Mouse (Mus musculus) limb, embryonic 15.5 days (tissue): ENCODE data around the gene Hsd17b11. TPM values are rescaled to one million over a fixed set of nuclear protein-coding genes. Genes with fewer than 3 reads are reported as not detected.

ENCODE experiments used
- ATAC-seq: fragments of 200-750 bp; cut with Nextera tagmentation; 2 replicates; pipeline ENCODE4 v1.8.0; 2017; ENCODE audit warnings: low read depth, moderate TSS enrichment; ENCODE audit not compliant: insufficient number of reproducible peaks, low FRiP score, low TSS enrichment
- H3K27ac ChIP-seq: fragments of 300-500 bp; sonication (generic); 2 replicates; pipeline ENCODE4 v1.5.1; 2015; ENCODE audit warnings: moderate library complexity, mild to moderate bottlenecking, inconsistent platforms
- H3K27me3 ChIP-seq: fragments of 300-500 bp; sonication (generic); 2 replicates; pipeline ENCODE4 v1.6.1; 2015; ENCODE audit warnings: inconsistent platforms
- H3K36me3 ChIP-seq: fragments of 300-500 bp; sonication (generic); 2 replicates; pipeline ENCODE4 v1.6.1; 2015; ENCODE audit warnings: inconsistent platforms
- H3K4me1 ChIP-seq: fragments of 300-500 bp; sonication (generic); 2 replicates; pipeline ENCODE4 v1.6.1; 2015; ENCODE audit warnings: inconsistent platforms
- H3K4me2 ChIP-seq: fragments of 300-500 bp; sonication (generic); 2 replicates; pipeline ENCODE4 v1.6.1; 2015; ENCODE audit warnings: mild to moderate bottlenecking, inconsistent platforms
- H3K4me3 ChIP-seq: fragments of 300-500 bp; sonication (generic); 2 replicates; pipeline ENCODE4 v1.5.1; 2015; ENCODE audit warnings: mild to moderate bottlenecking, inconsistent platforms
- H3K9ac ChIP-seq: fragments of 300-500 bp; sonication (generic); 2 replicates; pipeline ENCODE4 v1.6.1; 2015; ENCODE audit warnings: inconsistent platforms
- H3K9me3 ChIP-seq: fragments of 300-500 bp; sonication (generic); 2 replicates; pipeline ENCODE4 v1.6.1; 2016; ENCODE audit warnings: inconsistent platforms
- WGBS: fragments of 180-500 bp; shearing (Covaris S2); methylation state at CpG from one replicate; pipeline ENCODE4 v1.1.7; 2015; 5-methylcytosine and 5-hydroxymethylcytosine counted together
- polyA plus RNA-seq: library from polyadenylated mRNA; unstranded; fragments of >200 nt; fragmentation: Nextera tagmentation; extraction: Ambion mirVana; gene quantifications from 2 replicates; pipeline ENCODE4 v1.2.1, GENCODE M21; 2015

Gene Hsd17b11
- polyA plus RNA-seq, 1 experiment from 2014 or later, result 4.0 TPM

DNA sequence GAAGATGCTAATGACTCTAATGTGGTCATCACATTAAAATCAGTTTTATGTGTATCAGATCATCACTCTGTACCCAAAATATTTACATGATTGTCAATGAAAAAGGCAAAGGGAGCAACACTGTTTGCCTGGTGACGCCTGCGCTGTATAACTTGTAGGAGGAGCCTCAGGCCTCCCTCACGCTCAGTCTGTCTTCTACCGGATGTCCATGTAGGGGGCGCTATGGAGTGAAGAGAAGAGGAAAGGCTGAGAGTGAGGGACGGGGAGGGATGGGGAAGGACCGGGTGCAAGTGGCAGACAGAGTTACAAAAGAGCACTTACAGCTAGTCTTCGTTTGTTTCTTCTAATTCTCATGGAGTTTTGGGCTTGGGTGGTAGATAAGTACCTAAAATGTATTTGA lies 31.2 kb upstream of the Hsd17b11 start:
- WGBS, result 68% methylated on average over 8 of the region's 8 CpGs
- no peak overlapping the region for H3K27ac ChIP-seq
- H3K4me1 ChIP-seq, result peaks cover 4% of the 10 kb centered on the region
- no peaks in the 10 kb centered on the region for H3K27me3 ChIP-seq
- ATAC-seq, result no peak
- no peak overlapping the region for H3K4me3 ChIP-seq
- peaks cover 28% of the 10 kb centered on the region for H3K36me3 ChIP-seq
- no peak overlapping the region for H3K4me2 ChIP-seq
- H3K9me3 ChIP-seq, result no peaks in the 10 kb centered on the region
- H3K9ac ChIP-seq, result no peak overlapping the region

DNA sequence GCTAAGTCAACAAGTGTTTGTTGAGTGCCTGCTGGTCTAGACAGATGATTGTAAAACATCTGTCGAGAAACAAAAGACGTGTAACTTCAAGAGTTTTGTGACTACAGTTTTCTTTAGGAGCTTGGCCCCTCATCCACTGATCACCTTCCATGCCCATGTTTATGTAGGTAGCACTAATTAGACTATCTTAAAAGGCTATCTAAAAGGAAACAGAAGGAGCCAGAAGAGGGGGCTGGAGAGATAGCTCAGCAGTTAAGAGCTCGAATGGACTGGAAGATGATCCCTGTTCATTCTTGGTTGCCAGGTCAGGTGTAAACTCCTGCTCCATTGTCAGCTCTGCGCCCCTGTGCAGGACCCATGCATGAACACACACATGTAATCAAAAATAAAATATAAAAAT lies 26.4 kb upstream of the Hsd17b11 start:
- Histone ChIP-seq H3K4me2 (peak overlapping the region; percentile 70), H3K9ac (no peak overlapping the region), H3K27ac (no peak overlapping the region), H3K4me1 (peaks cover 15% of the 10 kb centered on the region), H3K36me3 (peaks cover 23% of the 10 kb centered on the region), H3K4me3 (peak overlapping the region; percentile 80), H3K27me3 (no peaks in the 10 kb centered on the region), H3K9me3 (no peaks in the 10 kb centered on the region)
- no peak for ATAC-seq
- WGBS, result 43% methylated on average over 4 of the region's 4 CpGs

DNA sequence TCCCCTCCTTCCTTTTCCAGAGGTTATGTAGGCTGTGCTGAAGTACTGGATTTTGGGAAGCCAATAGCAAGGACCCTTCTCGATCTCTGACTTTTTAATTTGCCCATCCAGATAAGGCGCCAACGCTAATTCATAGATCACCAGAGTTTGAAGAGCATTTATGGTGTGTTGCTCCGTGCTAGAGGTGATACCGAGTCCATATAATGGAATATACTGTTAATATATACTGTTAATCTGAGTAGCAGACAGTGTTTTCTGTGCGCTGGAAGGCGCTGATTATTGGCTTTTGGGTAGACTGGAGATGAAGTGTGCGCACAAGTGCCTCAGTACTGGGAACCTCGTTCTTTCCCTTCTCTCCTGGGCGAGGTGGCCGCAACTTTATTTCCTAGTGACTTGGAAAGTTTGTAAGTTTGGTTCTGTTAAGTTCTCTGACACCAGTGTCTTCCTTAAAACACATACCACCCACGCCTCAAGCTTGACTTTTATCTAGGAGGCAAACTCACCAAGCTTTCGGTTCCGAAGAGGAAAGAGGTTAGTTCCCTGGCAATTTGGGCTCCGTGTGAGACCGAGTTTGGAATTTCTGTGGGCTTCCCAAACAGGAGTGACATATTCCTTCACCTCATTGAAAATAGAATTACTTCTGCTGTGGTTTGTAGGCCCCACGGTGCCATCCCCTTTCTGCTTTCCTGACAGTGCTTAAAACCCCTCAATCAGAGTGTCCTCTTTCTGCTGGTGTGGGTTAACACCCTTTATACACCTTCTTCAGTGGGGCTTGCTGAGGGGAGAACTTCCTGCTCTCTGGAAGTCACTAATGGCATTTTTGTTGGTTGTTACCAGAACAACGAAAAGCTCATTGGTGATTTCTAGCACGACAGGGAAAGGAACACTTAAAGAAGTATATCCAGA lies 25.7 kb upstream of the Hsd17b11 start:
- Histone ChIP-seq H3K4me2 (peak overlapping the region; percentile 70), H3K4me1 (peaks cover 15% of the 10 kb centered on the region), H3K27me3 (no peaks in the 10 kb centered on the region), H3K36me3 (peaks cover 21% of the 10 kb centered on the region), H3K9me3 (no peaks in the 10 kb centered on the region), H3K9ac (peak overlapping the region; percentile 64), H3K27ac (peak overlapping the region; percentile 91), H3K4me3 (peak overlapping the region; percentile 80)
- no peak for ATAC-seq
- 3% methylated on average over 19 of the region's 19 CpGs for WGBS

DNA sequence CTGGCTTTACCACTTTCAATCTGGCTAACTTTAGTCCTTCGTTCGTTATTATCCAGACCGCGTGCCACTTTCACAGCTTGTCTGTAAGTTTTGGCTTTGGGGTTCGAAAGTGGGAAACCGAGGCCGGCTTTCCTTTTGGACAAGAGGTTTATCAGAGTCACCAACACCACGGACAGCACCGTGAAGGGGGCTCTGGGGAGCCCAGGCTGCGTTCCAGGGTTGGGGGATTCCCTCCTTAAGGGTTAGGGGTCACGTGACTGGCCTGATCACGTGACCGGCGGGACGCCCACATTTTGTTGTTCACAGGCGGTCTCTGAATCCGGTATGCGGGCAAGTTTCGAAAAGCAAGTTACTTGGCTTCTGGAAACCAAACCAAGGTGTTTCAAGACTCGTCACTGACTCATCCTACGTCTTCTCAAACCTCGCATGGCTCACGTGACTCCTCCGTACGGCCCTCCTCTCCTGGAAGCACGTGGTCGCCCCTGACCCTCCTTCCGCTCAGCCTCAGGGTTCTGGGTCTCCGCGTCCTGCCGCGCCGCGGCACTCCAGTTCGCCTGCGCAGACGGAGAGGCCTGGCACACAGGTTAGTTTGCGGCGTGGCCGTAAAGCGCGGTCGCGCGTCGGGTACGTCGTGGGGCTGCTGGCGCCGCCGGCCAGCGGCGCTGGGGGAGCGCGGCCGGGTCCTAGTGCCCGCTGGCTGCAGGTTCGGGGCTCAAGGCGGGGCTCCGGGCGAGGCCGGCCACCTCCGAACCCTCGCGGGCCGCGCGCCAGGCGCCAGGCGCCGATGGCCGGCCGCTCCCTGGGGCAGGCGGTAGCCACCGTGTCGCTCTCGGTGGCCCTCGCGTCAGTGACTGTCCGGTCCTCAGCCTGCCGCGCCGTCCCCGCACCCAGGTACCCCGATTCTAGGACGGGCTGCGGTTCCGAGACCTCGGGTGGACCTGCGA lies 24.8 kb upstream of the Hsd17b11 start, which contains the start of gene Nudt9:
TSS of gene Nudt9 (plus strand) at position 51 of the 944 bp plus-strand sequence.
- peaks cover 15% of the 10 kb centered on the region for H3K4me1 ChIP-seq
- H3K36me3 ChIP-seq, result peaks cover 11% of the 10 kb centered on the region
- peak within 1 kb of the TSS; percentile 80 for H3K4me3 ChIP-seq
- H3K27me3 ChIP-seq, result no peaks in the 10 kb centered on the region
- H3K27ac ChIP-seq, result peak within 1 kb of the TSS; percentile 91
- peak within 1 kb of the TSS; percentile 70 for H3K4me2 ChIP-seq
- ATAC-seq, result peak; percentile 97
- H3K9me3 ChIP-seq, result no peaks in the 10 kb centered on the region
- H3K9ac ChIP-seq, result peak within 1 kb of the TSS; percentile 64
- WGBS, result 5% methylated on average over 89 of the region's 90 CpGs

DNA sequence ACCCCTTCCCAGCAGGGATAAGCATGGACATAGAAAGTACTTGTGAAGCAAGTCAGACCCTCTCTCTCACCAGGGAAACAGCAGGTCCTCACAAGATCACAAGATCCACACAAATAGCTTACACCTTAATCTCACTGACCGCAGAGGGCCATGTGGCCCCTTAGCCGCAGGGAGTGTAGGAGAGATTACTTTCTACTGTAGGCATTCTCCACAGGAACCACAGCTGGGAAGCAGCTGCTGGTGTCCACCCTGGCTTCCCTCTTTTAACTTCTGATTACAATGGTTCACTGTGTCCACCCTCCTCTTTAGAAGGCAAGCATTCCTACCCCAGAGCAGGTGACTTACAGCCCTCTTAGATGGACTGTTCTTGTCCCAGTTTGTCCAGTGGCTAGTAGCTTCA lies 22.0 kb upstream of the Hsd17b11 start:
- no peak for ATAC-seq
- Histone ChIP-seq H3K4me2 (no peak overlapping the region), H3K9me3 (no peaks in the 10 kb centered on the region), H3K36me3 (no peaks in the 10 kb centered on the region), H3K4me3 (no peak overlapping the region), H3K27me3 (no peaks in the 10 kb centered on the region), H3K4me1 (peaks cover 15% of the 10 kb centered on the region), H3K9ac (no peak overlapping the region), H3K27ac (no peak overlapping the region; the same call in 1 of the 2 replicates)
- 40% methylated on average over 2 of the region's 2 CpGs for WGBS

DNA sequence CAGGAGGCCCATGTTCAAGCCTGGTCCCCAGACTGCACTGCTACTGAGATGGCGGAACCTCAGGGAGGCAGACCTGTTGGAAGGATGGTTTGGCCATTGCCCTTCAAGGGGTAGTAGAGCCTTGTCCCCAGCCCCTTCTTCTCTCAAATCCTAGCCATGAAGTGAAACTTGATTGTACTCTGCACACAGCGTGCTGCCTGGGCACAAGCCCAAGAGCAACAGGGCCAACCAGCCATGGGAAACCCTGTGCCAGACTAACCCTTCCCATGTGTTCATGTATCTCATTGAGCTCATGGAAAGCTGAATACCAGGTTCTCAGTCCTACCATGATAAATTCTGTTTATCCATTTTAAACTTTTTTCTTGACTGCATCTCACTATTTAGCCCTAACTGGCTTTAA lies 21.2 kb upstream of the Hsd17b11 start:
- H3K36me3 ChIP-seq, result no peaks in the 10 kb centered on the region
- H3K9me3 ChIP-seq, result no peaks in the 10 kb centered on the region
- H3K27me3 ChIP-seq, result no peaks in the 10 kb centered on the region
- no peak for ATAC-seq
- H3K9ac ChIP-seq, result no peak overlapping the region
- H3K4me3 ChIP-seq, result no peak overlapping the region
- 58% methylated on average over 2 of the region's 2 CpGs for WGBS
- H3K4me2 ChIP-seq, result no peak overlapping the region
- peaks cover 11% of the 10 kb centered on the region for H3K4me1 ChIP-seq
- peak overlapping the region; percentile 59 for H3K27ac ChIP-seq

DNA sequence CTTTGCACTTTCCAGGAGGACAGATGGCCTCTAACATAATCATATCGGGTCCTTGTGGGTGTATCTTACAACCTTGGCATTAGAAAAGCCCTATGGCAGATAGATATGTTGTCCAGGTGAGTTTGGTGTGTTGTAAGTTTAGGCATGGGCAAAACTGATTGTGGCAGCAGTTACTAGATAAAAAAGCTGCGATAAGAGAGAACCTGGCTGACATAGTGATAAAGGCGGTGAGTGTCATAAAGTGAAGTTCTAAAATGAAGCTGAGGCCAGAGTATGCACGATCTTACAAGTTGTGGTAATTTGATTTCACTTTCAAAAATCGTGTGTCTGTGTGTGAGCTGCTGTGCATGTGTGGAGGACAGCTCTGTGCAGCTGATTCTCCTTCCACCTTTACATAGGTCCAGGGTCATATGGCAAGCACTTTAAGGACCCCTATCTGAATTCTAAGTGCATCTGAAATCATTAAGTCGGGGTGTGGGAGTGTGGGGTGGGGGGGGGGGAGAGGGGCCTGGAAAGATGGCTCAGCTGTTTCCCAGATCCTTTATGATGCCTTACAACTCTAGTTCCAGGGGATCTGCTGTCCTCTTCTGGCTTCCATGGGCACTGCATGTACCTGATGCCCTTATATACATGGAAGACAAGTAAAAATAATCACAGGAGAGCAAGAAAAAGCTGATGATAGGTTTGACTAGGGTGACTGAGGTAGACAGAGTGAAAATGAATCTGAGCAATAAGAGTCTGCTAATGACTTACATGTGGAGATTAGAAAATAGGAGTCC lies 17.6 kb upstream of the Hsd17b11 start:
- Histone ChIP-seq H3K4me3 (no peak overlapping the region), H3K36me3 (no peaks in the 10 kb centered on the region), H3K27ac (no peak overlapping the region), H3K4me1 (0 out of 2 replicates have a peak, but pooled peaks cover 3% of the 10 kb centered on the region), H3K4me2 (no peak overlapping the region), H3K27me3 (no peaks in the 10 kb centered on the region), H3K9ac (no peak overlapping the region), H3K9me3 (no peaks in the 10 kb centered on the region)
- WGBS, result 61% methylated on average over 6 of the region's 6 CpGs
- no peak for ATAC-seq

DNA sequence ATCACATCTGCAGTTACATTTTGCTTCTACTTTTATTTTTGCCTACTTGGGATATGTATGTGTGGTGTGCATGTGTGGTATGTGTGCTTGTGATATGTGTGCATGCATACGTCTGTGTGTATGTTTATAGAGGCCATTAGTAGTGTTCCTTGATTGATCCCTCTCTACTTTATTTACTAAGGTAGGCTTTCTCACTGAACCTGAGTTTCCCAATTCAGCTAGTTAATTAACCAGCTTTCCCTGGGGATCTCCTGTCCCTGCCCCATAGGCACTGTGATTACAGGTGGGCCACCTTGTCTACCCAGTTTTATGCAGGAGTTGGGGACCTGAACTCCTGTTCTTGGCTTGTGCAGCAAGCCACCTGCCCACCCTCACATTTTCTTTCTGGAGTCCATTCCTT lies 15.0 kb upstream of the Hsd17b11 start:
- no peak overlapping the region for H3K9ac ChIP-seq
- H3K4me2 ChIP-seq, result no peak overlapping the region
- H3K36me3 ChIP-seq, result no peaks in the 10 kb centered on the region
- H3K4me3 ChIP-seq, result no peak overlapping the region
- ATAC-seq, result no peak
- H3K9me3 ChIP-seq, result no peaks in the 10 kb centered on the region
- WGBS, result 74% methylated on average over 1 of the region's 1 CpGs
- no peaks in the 10 kb centered on the region for H3K4me1 ChIP-seq
- no peaks in the 10 kb centered on the region for H3K27me3 ChIP-seq
- H3K27ac ChIP-seq, result no peak overlapping the region

DNA sequence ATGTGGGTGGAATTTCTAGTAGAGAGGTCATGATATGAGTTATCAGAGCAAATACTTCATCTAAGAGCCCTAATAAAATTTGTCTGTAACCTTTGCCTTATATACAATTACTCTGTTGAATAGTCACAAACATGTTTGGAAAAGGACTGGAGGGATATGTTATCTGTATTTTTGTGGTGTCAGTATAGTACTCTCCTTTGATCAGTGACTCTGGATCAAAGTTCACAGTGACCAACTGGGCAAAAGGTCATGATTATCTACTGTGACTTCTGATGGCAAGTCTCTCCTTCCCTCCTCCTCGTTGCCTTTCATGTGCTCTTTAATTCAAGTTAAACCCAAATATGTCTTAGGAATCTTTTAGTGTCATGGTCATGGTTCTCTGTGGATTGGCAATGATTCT lies 14.1 kb upstream of the Hsd17b11 start:
- no peak for ATAC-seq
- 58% methylated on average over 1 of the region's 1 CpGs for WGBS
- H3K36me3 ChIP-seq, result no peaks in the 10 kb centered on the region

DNA sequence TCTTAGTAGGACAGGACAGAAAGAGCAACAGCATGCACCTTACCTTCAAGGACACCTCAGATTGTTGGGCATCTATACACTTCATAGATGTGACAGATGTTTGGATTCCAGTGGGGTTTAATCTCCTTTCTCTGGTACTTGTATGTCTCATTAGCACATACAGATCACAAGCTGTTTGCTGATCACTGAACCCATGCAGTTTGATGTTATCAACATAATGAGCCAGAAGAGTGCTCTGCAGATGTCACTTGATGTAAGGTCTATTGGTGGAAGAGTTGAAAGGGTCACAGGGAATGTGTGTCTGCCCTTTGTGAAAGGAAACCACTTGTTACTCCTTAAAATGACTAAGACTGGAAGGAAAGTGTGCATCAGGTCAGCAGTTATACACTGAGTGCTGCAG lies 13.3 kb upstream of the Hsd17b11 start:
- no peak overlapping the region for H3K4me2 ChIP-seq
- ATAC-seq, result no peak
- no peaks in the 10 kb centered on the region for H3K9me3 ChIP-seq
- H3K27me3 ChIP-seq, result no peaks in the 10 kb centered on the region
- no peaks in the 10 kb centered on the region for H3K4me1 ChIP-seq
- H3K9ac ChIP-seq, result no peak overlapping the region
- no peak overlapping the region for H3K4me3 ChIP-seq
- H3K36me3 ChIP-seq, result no peaks in the 10 kb centered on the region
- no peak overlapping the region for H3K27ac ChIP-seq

More for the DNA sequence above, 14.1 kb upstream of the Hsd17b11 start:
- Histone ChIP-seq H3K4me2 (no peak overlapping the region), H3K4me3 (no peak overlapping the region), H3K4me1 (no peaks in the 10 kb centered on the region), H3K27me3 (no peaks in the 10 kb centered on the region), H3K27ac (no peak overlapping the region), H3K9ac (no peak overlapping the region), H3K9me3 (no peaks in the 10 kb centered on the region)

DNA sequence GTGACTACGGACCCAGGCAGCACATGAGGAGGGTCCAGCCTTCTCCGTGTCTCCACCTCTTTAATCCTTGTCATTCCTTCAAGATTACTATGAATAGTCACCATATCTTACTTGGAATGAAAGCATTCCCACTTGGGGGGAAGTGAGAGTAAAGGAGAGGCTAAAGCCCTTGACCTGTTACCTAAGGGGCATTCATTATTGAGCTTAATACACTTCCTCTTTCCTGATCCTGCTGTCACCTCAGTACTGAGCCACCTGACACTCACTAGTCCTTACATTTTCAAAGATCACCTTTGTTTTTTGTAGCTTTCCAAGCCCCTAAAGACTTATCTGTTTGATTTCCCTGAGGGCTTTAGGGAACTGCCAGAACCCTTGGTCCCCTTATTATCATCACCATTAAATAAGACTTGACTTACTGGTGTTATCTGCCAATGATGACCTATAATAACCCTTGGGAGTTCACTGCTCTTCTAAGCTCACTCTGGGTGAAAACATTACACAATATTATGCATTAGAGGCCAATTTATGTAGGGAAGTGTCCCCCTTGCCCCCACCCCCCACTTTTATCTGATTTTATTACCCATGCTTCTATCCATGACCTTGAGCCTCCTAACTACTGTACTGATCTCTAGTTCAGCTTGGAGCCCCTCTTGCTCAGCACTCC lies 10.8 kb upstream of the Hsd17b11 start:
- Histone ChIP-seq H3K9ac (no peak overlapping the region), H3K4me2 (no peak overlapping the region), H3K27ac (no peak overlapping the region), H3K36me3 (no peaks in the 10 kb centered on the region), H3K27me3 (no peaks in the 10 kb centered on the region), H3K4me3 (no peak overlapping the region), H3K9me3 (no peaks in the 10 kb centered on the region), H3K4me1 (no peaks in the 10 kb centered on the region)
- ATAC-seq, result no peak
- WGBS, result 82% methylated on average over 2 of the region's 2 CpGs
